Mouse (Mus musculus) small intestine, adult 2 months (tissue): ENCODE results near the gene Uox.

Experiments
- CTCF ChIP-seq: fragments of 200-500 bp; IDR thresholded peaks from 2 replicates; pipeline ENCODE4 v1.5.1; 2012; ENCODE audit warnings: low read depth, mild to moderate bottlenecking, control low read depth, inconsistent platforms, low read length, moderate library complexity, mixed read lengths; ENCODE audit not compliant: insufficient replicate concordance, insufficient read length; ENCODE audit errors: extremely low read depth
- POLR2A ChIP-seq: fragments of 200-500 bp; IDR thresholded peaks from 2 replicates; pipeline ENCODE4 v1.6.1; 2012; ENCODE audit warnings: low read depth, mild to moderate bottlenecking, control low read depth, inconsistent platforms, low read length, moderate library complexity

DNA sequence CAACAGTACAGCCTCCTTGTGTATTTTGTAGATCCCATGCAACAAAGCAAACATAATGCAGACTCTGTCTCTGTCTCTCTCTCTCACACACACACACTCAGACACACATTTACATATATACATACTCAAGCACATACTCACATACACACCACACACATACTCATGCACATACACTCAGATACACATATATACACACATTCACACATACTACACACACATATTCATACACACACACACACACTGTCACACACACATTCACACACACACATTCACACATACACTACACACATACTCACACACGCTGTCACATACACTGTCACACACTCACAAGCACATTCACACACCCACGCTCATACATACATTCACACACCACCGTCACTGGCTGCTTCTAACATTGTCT lies 32.3 kb downstream of the Uox start:
- TF ChIP-seq POLR2A (no peak), CTCF (no peak)
